Mouse (Mus musculus) forebrain, embryonic 13.5 days (tissue): ENCODE data around the gene Bloc1s1. TPM values are rescaled to one million over a fixed set of nuclear protein-coding genes. Genes with fewer than 3 reads are reported as not detected.
A peak's percentile ranks its signal among the peaks of the same experiment; 100 is the strongest.

Experiments used
- ATAC-seq: fragments of 200-750 bp; cut with Nextera tagmentation; 2 replicates; pipeline ENCODE4 v1.8.0; 2017
- H3K27ac ChIP-seq: fragments of 300-500 bp; sonication (generic); 2 replicates; pipeline ENCODE4 v1.5.1; 2015; ENCODE audit warnings: inconsistent platforms, mild to moderate bottlenecking, moderate library complexity
- H3K27me3 ChIP-seq: fragments of 300-500 bp; sonication (generic); 2 replicates; pipeline ENCODE4 v1.6.1; 2015; ENCODE audit warnings: mild to moderate bottlenecking, inconsistent platforms
- H3K36me3 ChIP-seq: fragments of 300-500 bp; sonication (generic); 2 replicates; pipeline ENCODE4 v1.6.1; 2015; ENCODE audit warnings: mild to moderate bottlenecking, inconsistent platforms; ENCODE audit not compliant: poor library complexity, severe bottlenecking
- H3K4me1 ChIP-seq: fragments of 300-500 bp; sonication (generic); 2 replicates; pipeline ENCODE4 v1.6.1; 2015; ENCODE audit warnings: inconsistent platforms
- H3K4me2 ChIP-seq: fragments of 300-500 bp; sonication (generic); 2 replicates; pipeline ENCODE4 v1.6.1; 2015; ENCODE audit warnings: inconsistent platforms, mild to moderate bottlenecking, moderate library complexity
- H3K4me3 ChIP-seq: fragments of 300-500 bp; sonication (generic); 2 replicates; pipeline ENCODE4 v1.5.1; 2015; ENCODE audit warnings: mild to moderate bottlenecking, inconsistent platforms
- H3K9ac ChIP-seq: fragments of 300-500 bp; sonication (generic); 2 replicates; pipeline ENCODE4 v1.6.1; 2015; ENCODE audit warnings: mild to moderate bottlenecking, inconsistent platforms
- H3K9me3 ChIP-seq: fragments of 300-500 bp; sonication (generic); replicated peaks from 2 replicates; pipeline ENCODE4 v1.6.1; 2016; ENCODE audit warnings: inconsistent platforms
- WGBS: fragments of 180-500 bp; shearing (Covaris S2); methylation state at CpG from one replicate; pipeline ENCODE4 v1.1.7; 2015; 5-methylcytosine and 5-hydroxymethylcytosine counted together
- polyA plus RNA-seq: library from polyadenylated mRNA; unstranded; fragments of >200 nt; fragmentation: Nextera tagmentation; extraction: Ambion mirVana; gene quantifications from 2 replicates; pipeline ENCODE4 v1.2.1, GENCODE M21; 2015

Bloc1s1 gene
- polyA plus RNA-seq, 1 experiment from 2014 or later, result 241 TPM

DNA sequence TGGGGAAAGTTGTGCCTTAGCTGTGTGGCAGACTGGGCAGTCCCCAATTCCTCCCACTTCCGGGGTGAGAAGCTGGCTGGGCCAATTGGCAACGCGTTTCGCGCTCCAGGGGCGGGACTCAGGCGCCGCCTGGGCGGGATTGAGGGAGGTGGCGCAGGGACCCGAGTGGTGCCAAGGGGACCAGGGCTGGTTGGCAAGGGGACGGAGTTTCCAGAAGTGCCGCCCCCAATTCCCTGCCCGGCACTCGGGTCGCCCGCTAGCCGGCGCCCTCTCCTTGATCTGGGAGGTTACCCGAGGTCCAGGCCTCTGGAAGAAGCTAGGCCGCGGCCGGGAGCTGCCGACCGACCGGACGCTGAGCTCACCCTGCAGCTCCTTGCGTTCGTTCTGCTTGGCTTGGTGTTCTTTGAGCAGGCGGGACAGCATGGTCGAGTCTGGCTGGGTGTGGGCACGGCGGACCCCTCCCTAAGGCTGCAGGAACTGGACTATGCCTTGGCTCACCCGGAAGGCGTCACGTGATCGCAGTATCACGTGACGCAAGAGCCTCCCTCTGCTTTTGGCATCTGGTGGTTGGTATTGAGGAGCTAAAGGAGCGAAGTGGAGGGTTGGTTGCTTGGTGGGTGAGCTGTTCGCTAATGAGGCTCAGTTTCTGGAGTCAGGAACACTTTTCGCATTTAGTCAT lies 683 bp downstream of the Bloc1s1 start:
- peak; percentile 98 for ATAC-seq
- Histone ChIP-seq H3K9ac (peak overlapping the region; percentile 84), H3K9me3 (no peaks in the 10 kb centered on the region), H3K36me3 (peaks cover 15% of the 10 kb centered on the region; the same call in 1 of the 2 replicates), H3K27me3 (peaks cover 6% of the 10 kb centered on the region; the same call in 1 of the 2 replicates), H3K4me3 (peak overlapping the region; percentile 81), H3K27ac (peak overlapping the region; percentile 93), H3K4me2 (peak overlapping the region; percentile 71), H3K4me1 (peaks cover 31% of the 10 kb centered on the region)
- WGBS, result under 1% methylated on average over 42 of the region's 42 CpGs

DNA sequence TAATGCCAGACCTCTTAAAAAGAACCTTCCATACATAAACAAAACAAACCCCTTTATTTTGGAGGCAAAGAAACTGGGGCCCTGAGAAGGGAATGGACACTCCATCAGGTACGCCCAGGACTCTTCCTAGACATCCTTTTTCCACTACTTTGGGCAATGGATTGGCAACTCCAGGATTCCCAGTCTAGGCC lies 1.1 kb downstream of the Bloc1s1 start, which contains the start of gene Rdh5:
Rdh5 (minus strand) TSS at position 67 of the 191 bp plus-strand sequence.
- no peak for ATAC-seq
- peak within 1 kb of the TSS; percentile 93 for H3K27ac ChIP-seq
- H3K4me2 ChIP-seq, result peak within 1 kb of the TSS; percentile 71
- H3K27me3 ChIP-seq, result peaks cover 5% of the 10 kb centered on the region; the same call in 1 of the 2 replicates
- H3K9me3 ChIP-seq, result no peaks in the 10 kb centered on the region
- peaks cover 27% of the 10 kb centered on the region for H3K4me1 ChIP-seq
- 10% methylated on average over 1 of the region's 1 CpGs for WGBS
- H3K36me3 ChIP-seq, result peaks cover 20% of the 10 kb centered on the region
- peak within 1 kb of the TSS; percentile 84 for H3K9ac ChIP-seq
- H3K4me3 ChIP-seq, result peak within 1 kb of the TSS; percentile 81

DNA sequence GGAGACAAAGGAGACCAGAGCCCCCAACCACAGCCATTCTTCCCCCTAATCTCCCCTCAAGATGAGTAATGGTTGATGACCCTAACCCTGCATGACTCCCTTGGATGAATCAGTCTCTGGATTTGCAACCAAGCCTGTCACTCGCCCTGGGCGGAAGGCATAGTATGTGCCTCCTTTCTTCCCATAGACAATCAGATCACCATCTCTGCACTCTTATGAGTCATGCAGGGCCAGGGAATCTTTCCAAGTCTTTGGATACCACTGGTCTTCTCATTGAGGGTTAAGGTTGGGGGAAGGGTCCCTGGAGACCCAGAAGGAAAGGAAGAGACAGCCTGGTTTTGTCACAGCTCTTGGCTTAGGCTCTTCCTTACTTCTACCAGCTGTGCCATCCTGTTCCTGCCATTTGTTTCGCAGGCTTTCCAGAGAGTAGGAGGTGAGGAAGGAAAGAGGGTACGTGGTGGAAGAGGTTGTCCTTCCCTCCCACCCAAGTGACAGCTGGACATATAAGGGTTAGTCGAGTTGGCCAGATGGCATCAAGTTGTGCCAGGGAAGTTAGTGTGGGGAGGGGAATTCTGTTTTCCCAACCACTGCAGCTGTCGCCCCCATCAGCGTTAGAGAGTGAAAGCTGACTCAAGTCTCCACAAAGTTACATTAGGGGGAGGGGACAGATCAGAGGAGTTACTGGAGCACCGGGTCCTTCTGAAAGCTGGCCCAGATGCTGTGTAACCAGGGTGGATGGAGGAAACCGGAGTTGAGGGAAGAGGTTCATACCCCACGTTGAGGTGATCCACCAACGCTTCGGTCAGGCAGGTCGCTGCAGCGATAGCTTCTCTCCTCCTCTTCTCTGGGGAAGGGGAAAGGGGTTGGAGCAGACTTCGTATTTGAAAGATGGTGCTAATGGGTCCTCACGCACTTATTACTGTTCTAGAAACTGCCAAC lies 1.7 kb downstream of the Bloc1s1 start:
- no peak; the same call in 1 of the 2 replicates for ATAC-seq
- peak overlapping the region; percentile 81 for H3K4me3 ChIP-seq
- H3K4me2 ChIP-seq, result peak overlapping the region; percentile 71
- H3K4me1 ChIP-seq, result peaks cover 27% of the 10 kb centered on the region
- H3K27me3 ChIP-seq, result peaks cover 5% of the 10 kb centered on the region; the same call in 1 of the 2 replicates
- no peaks in the 10 kb centered on the region for H3K9me3 ChIP-seq
- peak overlapping the region; percentile 84 for H3K9ac ChIP-seq
- no peak overlapping the region; the same call in 1 of the 2 replicates for H3K27ac ChIP-seq
- WGBS, result 73% methylated on average over 16 of the region's 16 CpGs
- H3K36me3 ChIP-seq, result peaks cover 25% of the 10 kb centered on the region

DNA sequence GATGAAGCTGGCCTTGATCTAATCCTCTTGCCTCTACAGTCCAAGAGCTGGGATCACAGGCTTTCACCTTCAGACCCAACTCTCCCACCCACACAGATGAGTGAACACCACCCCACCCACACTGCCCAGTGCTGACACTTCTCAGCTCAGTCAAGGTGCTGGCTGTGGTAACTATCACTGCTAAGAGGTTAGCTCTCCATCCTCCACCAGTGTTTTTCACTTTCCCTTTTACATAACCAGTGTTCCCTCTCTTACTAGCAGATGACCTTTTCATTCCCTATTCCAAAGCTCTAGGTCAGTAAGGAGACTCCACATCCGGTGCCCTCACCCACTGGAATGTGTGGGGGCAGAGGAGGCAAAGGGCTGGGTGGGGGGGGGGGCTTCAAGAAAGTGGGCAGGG lies 2.6 kb downstream of the Bloc1s1 start:
- no peaks in the 10 kb centered on the region for H3K9me3 ChIP-seq
- WGBS, result 67% methylated on average over 1 of the region's 1 CpGs
- 0 out of 2 replicates have a peak overlapping the region, but pooled peaks have one; percentile 12 for H3K9ac ChIP-seq
- no peak overlapping the region for H3K4me2 ChIP-seq
- H3K27me3 ChIP-seq, result no peaks in the 10 kb centered on the region
- ATAC-seq, result no peak
- peaks cover 31% of the 10 kb centered on the region for H3K36me3 ChIP-seq
- H3K4me3 ChIP-seq, result no peak overlapping the region
- peaks cover 27% of the 10 kb centered on the region for H3K4me1 ChIP-seq
- H3K27ac ChIP-seq, result no peak overlapping the region

DNA sequence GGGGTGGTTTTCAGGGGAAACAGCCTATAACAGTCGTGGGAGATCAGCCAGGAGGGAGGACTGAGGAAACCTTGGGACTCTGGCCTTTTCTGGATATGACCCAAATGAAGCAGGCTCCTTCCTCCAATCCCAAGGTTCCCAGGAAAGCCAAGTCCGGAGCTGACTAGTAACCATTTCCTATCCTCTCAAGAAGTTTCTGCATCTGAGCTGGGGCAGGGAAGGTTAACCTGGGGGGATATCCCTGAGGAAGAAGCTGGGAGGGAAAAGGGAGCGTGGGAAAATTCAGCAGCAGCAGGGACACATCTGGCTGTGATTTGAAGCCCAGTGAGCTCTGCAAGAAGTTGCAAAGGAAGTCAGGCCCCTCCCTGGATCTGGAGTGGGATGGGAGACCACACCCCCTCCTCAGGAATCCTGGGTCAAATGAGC lies 3.1 kb downstream of the Bloc1s1 start:
- no peak for ATAC-seq
- WGBS, result 77% methylated on average over 3 of the region's 3 CpGs
- Histone ChIP-seq H3K9me3 (no peaks in the 10 kb centered on the region), H3K9ac (0 out of 2 replicates have a peak overlapping the region, but pooled peaks have one; percentile 12), H3K4me3 (no peak overlapping the region), H3K4me2 (no peak overlapping the region), H3K27ac (no peak overlapping the region), H3K4me1 (peaks cover 27% of the 10 kb centered on the region), H3K27me3 (no peaks in the 10 kb centered on the region), H3K36me3 (peaks cover 33% of the 10 kb centered on the region)

DNA sequence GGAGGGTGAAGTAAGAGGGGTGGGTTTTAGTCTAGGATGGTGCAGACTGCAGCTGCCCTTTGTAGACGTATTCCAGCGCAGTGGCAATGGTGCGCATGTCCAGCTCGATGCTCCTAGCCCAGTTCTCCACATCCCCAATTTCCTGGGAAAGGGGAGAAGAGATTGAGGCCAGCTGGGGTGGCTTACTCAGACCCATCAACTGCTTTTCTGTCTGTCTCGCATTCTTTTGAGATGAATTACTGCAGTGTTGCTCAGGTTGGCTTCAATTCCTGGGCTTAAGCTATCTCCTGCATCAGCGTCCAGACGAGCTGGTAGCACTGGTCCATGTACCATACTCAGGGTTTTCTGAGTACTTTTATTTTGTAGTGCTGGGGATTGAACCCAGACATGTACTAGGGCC lies 3.9 kb downstream of the Bloc1s1 start:
- Histone ChIP-seq H3K4me2 (no peak overlapping the region), H3K9ac (no peak overlapping the region), H3K9me3 (no peaks in the 10 kb centered on the region), H3K27me3 (no peaks in the 10 kb centered on the region), H3K36me3 (peaks cover 33% of the 10 kb centered on the region), H3K27ac (no peak overlapping the region), H3K4me3 (no peak overlapping the region), H3K4me1 (peaks cover 27% of the 10 kb centered on the region)
- 84% methylated on average over 7 of the region's 7 CpGs for WGBS
- ATAC-seq, result no peak

DNA sequence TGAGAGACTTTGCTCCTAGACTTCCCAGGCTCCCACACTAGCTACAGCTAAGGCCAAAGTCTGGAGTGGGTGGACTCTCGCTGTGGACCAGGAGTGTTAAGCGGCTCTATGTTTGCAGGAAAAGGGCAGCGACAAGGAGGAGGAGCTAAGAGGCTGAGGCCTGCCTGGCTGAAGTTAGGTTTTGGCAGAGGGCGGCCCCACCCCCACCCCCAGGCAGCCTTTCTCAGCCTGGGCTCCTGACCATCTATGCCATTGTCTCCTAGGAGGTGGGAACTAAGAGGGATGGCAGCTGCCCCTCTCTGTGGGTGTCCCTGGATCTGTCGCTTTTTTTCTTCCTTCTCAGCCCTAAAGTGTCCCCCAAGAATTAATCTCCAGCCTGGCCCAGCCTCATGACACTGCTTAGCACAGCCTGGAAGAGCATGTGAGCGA lies 4.6 kb downstream of the Bloc1s1 start:
- WGBS, result 12% methylated on average over 6 of the region's 6 CpGs
- Histone ChIP-seq H3K4me3 (no peak overlapping the region), H3K27me3 (no peaks in the 10 kb centered on the region), H3K4me1 (peaks cover 27% of the 10 kb centered on the region), H3K4me2 (no peak overlapping the region), H3K36me3 (peaks cover 33% of the 10 kb centered on the region), H3K9me3 (no peaks in the 10 kb centered on the region), H3K9ac (no peak overlapping the region), H3K27ac (no peak overlapping the region)
- ATAC-seq, result no peak

DNA sequence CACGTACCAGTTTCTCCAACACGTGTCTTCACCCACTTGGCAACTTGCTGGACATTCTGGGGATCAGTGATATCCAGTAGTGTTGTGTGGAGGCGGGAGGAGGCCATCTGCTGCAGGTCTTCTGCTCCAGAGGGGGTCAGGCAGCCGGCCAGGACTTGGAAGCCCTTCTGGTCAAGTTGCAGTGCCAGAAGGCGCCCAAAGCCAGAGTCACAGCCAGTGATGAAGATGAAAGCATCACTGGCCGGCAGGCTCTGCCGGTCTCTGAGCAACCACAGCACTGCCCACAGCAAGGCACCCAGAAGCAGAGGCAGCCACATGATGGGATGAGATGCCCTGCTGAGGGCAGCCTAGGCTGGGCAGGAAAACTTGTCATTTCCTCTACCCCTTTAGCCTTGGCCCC lies 5.6 kb downstream of the Bloc1s1 start:
- no peak overlapping the region for H3K9ac ChIP-seq
- peaks cover 37% of the 10 kb centered on the region for H3K36me3 ChIP-seq
- 82% methylated on average over 7 of the region's 7 CpGs for WGBS
- H3K4me3 ChIP-seq, result no peak overlapping the region
- H3K4me1 ChIP-seq, result peaks cover 19% of the 10 kb centered on the region
- H3K27ac ChIP-seq, result no peak overlapping the region
- no peak for ATAC-seq
- no peaks in the 10 kb centered on the region for H3K9me3 ChIP-seq
- H3K27me3 ChIP-seq, result no peaks in the 10 kb centered on the region
- H3K4me2 ChIP-seq, result no peak overlapping the region

DNA sequence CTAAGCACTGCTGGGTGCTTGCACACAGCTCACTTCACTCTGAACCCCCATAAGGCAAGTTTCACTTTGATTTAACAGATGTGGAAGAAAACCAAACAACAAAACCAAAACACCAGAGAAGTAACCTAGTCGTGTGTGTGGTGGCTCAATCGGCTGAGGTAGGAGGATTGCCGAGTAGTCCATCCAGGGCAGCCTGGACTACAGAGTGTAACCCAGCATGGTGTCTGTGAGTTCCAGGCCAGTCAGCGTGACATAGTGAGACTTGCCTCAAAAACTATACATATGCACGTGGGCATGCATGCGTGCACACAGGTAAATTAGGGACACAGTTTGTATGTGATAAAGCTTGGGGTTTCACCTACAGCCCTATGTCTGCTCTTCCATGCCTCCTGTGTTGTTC lies 6.4 kb downstream of the Bloc1s1 start:
- Histone ChIP-seq H3K4me1 (peaks cover 14% of the 10 kb centered on the region), H3K4me3 (no peak overlapping the region), H3K36me3 (peaks cover 37% of the 10 kb centered on the region), H3K4me2 (no peak overlapping the region), H3K27ac (no peak overlapping the region), H3K9ac (no peak overlapping the region), H3K9me3 (no peaks in the 10 kb centered on the region), H3K27me3 (no peaks in the 10 kb centered on the region)
- WGBS, result 94% methylated on average over 6 of the region's 6 CpGs
- ATAC-seq, result no peak

DNA sequence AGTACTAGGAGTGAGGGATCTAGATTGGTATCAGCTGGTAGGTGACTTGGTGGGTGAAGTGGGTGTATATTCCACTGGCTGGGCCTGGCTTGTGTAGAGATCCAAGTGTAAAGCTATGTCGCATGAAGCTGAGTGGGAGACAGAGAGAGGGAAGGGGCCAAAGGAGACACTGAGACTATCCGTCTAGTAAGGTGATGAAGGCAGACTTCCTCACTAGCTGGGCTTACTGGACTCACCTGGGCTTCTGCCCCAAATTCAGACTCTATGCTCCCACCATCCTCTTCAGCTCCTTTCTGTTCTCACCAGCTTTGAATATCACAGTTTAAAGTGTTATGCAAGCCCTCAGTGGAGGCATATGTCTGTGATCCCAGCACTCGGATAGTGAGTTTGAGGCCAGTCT lies 7.2 kb downstream of the Bloc1s1 start:
- H3K36me3 ChIP-seq, result peaks cover 37% of the 10 kb centered on the region
- H3K27ac ChIP-seq, result no peak overlapping the region
- no peak overlapping the region for H3K4me2 ChIP-seq
- H3K4me3 ChIP-seq, result no peak overlapping the region
- no peak for ATAC-seq
- H3K4me1 ChIP-seq, result peaks cover 7% of the 10 kb centered on the region
- H3K9me3 ChIP-seq, result no peaks in the 10 kb centered on the region
- no peaks in the 10 kb centered on the region for H3K27me3 ChIP-seq
- WGBS, result 91% methylated on average over 3 of the region's 3 CpGs
- H3K9ac ChIP-seq, result no peak overlapping the region

DNA sequence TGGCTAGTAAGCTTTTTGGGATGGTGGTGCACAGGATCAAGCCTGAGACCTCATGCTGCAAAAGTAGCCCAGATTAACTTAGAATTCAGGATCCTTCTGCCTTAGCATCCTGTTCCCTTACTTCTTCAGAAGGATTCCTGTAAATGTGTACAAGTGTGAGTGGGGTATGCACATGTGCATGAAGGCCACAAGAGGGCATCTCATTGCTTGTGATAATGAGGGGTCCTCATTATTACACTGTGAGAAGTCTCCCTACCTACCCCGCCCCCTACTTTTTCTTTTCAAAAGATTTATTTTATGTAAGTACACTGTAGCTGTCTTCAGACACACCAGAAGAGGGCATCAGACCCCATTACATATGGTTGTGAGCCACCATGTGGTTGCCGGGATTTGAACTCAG lies 8.3 kb downstream of the Bloc1s1 start:
- no peak for ATAC-seq
- Histone ChIP-seq H3K4me3 (no peak overlapping the region), H3K27ac (no peak overlapping the region), H3K36me3 (peaks cover 37% of the 10 kb centered on the region), H3K9ac (no peak overlapping the region), H3K4me2 (no peak overlapping the region), H3K27me3 (no peaks in the 10 kb centered on the region), H3K9me3 (no peaks in the 10 kb centered on the region), H3K4me1 (peaks cover 6% of the 10 kb centered on the region)
- 84% methylated on average over 2 of the region's 2 CpGs for WGBS

DNA sequence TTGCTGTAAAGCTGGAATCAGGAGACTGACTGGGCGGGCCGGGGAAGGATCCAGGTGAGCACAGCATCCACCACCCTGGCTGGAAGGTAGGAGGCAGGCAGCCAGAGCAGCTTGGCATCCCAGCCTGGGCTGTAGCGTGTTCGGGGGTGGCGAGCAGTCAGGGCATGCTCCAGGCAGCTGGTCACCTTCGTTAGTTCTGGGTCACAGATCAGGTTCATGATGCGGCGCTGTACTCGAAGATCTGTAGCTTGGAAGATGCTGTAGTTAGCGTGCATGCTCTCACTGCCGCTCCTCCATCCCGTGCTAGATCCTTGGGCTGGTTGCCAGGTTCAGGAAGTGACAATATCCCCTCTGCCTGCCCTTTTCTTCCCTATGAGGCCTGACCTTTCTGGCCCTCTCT lies 10.1 kb downstream of the Bloc1s1 start:
- H3K36me3 ChIP-seq, result peaks cover 26% of the 10 kb centered on the region
- no peak overlapping the region for H3K27ac ChIP-seq
- H3K9me3 ChIP-seq, result no peaks in the 10 kb centered on the region
- peaks cover 16% of the 10 kb centered on the region for H3K4me1 ChIP-seq
- H3K4me3 ChIP-seq, result no peak overlapping the region
- no peak overlapping the region for H3K4me2 ChIP-seq
- H3K9ac ChIP-seq, result peak overlapping the region; percentile 2; the same call in 1 of the 2 replicates
- no peak for ATAC-seq
- WGBS, result 81% methylated on average over 12 of the region's 12 CpGs
- H3K27me3 ChIP-seq, result no peaks in the 10 kb centered on the region
